Mouse (Mus musculus) R1 (cell line): Measurements from ENCODE around the gene Gm6377.

ENCODE experiments used
- DNase-seq: peaks from one replicate; pipeline ENCODE4 v3.0.0-alpha.2; 2018; ENCODE audit warnings: low read depth, low spot score

Gene Gm6377

GRCm38 (mm10) chrX:109196468-109196867 lies at the start of gene Gm6377:
Gene Gm6377 (plus strand): TSS chrX:109196756.
- DNase-seq: no peak

- no peak for DNase-seq
Observed at GRCm38 (mm10) chrX:109147108-109147507, 49.4 kb upstream of the Gm6377 start.

DNA sequence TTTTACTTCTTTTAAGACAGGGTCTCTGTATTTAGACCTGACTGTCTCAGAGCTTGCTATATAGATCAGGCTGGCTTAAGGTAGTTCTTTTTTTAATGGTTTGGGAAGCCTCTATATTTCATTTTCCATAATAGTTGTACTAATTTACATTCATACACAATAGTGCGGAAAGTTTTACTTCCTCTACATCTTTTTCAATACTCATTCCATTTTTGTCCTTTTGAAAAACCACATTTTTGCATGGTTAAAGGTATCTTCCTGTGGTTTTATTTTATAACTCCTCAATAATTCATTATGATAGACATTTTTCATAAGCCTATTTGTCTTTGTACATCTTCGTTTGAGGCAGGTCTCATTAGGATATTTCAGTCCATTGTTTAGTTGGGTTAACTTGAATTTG lies 45.3 kb upstream of the Gm6377 start:
- DNase-seq: no peak

DNA sequence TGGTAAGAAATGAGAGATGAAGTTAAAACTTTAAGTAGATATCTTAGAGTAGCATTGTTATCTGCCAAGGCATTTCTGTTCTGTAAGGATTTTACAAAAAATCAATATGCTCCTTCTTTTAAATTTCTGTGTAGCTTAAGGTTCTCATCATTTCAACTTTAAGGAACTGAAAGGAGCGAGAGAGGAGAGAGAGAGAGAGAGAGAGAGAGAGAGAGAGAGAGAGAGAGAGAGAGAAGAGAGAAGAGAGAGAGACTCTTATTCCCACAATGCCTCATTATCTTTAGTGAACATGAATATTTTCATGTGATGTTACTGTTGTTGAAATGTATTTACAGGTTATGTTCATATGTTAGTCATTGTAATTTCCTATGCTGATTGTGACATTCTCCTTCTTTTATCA lies 36.2 kb upstream of the Gm6377 start:
- DNase-seq: no peak

GRCm38 (mm10) chrX:109160901-109161300 lies 35.7 kb upstream of the Gm6377 start:
- no peak for DNase-seq

GRCm38 (mm10) chrX:109175038-109175437 lies 21.5 kb upstream of the Gm6377 start:
- DNase-seq: no peak

DNA sequence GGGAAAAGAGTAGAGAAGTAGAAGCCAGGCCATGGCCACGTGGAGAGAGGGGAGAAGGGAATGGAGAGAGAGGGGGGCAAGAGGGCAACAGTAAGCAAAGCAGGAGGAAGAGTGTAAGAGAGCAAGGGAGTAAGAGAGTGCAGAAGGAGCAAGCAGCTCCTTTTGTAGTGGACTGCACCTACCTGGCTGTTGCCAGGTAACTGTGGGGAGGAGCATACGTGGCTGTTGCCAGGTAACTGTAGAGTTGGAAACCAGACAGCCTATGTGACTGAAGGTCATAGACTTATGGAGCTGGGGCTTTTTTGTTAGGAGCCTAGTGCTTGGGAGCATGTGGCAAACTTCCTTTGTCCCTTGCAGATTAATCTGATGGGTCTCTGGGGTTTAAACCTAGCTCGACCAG lies 21.1 kb upstream of the Gm6377 start:
- peak; percentile 10 for DNase-seq

GRCm38 (mm10) chrX:109184706-109185478 lies 11.7 kb upstream of the Gm6377 start:
- DNase-seq: no peak

GRCm38 (mm10) chrX:109189607-109190006 lies 6.9 kb upstream of the Gm6377 start:
- DNase-seq: no peak

DNA sequence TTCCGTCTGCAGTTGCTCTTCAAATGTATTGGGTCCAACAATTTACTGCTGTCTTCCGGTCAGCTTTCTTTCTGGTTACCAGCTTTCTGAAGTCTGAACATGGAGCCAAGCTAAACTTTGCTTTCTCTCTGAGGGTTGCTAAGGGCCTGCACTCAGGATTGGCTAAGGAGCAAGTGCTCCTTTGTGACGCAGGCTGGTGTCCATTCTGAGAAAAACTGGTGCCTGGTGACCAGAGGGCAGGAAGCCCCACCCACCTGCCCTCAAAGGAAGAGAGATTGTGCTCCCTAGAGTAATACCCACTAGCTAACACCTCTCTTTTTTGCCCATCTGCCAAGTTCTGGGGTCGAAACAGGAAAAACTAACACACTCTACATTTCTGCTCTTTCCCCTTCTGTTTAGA lies 5.6 kb upstream of the Gm6377 start:
- DNase-seq: no peak

- DNase-seq: no peak
Observed at GRCm38 (mm10) chrX:109191436-109191835, 5.1 kb upstream of the Gm6377 start.

DNA sequence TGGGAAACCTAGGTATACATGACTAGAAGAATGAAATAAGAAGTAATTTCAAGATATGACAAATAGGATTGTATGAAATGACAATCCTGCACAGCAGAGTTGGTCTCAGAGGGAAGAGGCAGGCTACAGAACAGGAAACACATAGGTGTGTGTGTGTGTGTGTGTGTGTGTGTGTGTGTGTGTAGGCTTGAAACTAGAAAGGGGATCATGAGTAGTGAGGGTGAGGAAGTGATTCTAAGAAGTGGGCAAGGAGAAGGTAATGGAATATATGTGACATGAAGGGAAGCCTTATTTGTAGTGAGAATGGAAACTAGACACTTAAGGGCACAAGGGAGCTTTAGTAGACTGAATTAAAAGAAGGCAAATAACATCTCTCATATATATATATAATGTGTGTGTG lies 11.3 kb downstream of the Gm6377 start:
- no peak for DNase-seq

DNA sequence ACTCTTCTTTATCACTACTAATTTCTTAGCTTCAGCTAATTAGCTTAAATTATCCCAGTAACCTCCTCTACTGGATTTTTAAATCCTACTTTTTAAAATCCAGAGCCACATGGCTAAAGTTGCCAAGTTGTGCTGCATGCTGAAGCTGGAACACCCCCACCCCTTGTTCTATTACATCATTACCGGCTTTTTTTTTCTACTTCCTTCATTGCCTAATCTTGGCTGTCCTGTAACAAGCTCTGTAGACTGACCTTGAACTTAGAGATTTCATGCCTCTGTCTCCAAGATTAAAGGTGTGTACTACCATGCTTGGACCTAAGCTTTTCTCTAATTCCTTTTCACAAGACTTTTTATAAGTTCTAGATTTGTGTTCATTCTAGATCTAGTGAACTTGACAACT lies 32.2 kb downstream of the Gm6377 start:
- DNase-seq: no peak

- no peak for DNase-seq
Observed at GRCm38 (mm10) chrX:109235383-109236036, 39.0 kb downstream of the Gm6377 start.

- DNase-seq: no peak
Observed at GRCm38 (mm10) chrX:109238163-109238562, 41.6 kb downstream of the Gm6377 start.
